Mouse (Mus musculus) cerebellum, adult 2 months (tissue): ENCODE measurements around the gene Chd6.

ENCODE experiments used
- CTCF ChIP-seq: fragments of 200-500 bp; IDR thresholded peaks from 2 replicates; pipeline ENCODE4 v1.5.1; 2011; ENCODE audit warnings: low read depth, mild to moderate bottlenecking, control low read depth, low read length, moderate library complexity, borderline replicate concordance; ENCODE audit not compliant: insufficient read depth
- POLR2A ChIP-seq: fragments of 200-500 bp; IDR thresholded peaks from 2 replicates; pipeline ENCODE4 v1.6.1; 2011; ENCODE audit warnings: low read length, control low read depth, borderline replicate concordance; ENCODE audit not compliant: insufficient read depth

- no peak for TF ChIP-seq CTCF
- TF ChIP-seq POLR2A = no peak
Measured at GRCm38 (mm10) chr2:161017913-161018312, 91.0 kb downstream of the Chd6 start.
